Mouse (Mus musculus) kidney, adult 2 months (tissue): ENCODE measurements at regions not wholly inside any gene's neighbourhood (a gene's known extent, or its start where the extent isn't known, plus 50 kb on each side); places are given as distances from the start of the nearest gene placed in this dataset.

Source experiments
- DNase-seq: peaks from one replicate; pipeline ENCODE4 v3.0.0; 2021
- H3K27ac ChIP-seq: fragments of 200-500 bp; 2 replicates; pipeline ENCODE4 v1.5.1; 2012; ENCODE audit warnings: low read depth, low read length, control low read depth, inconsistent platforms; ENCODE audit not compliant: insufficient read depth
- H3K27me3 ChIP-seq: fragments of 200-500 bp; replicated peaks from 2 replicates; pipeline ENCODE4 v1.6.1; 2012; ENCODE audit warnings: mild to moderate bottlenecking, moderate library complexity, low read length, inconsistent platforms; ENCODE audit not compliant: control insufficient read depth, insufficient read depth
- H3K36me3 ChIP-seq: fragments of 200-500 bp; 2 replicates; pipeline ENCODE4 v1.6.1; 2012; ENCODE audit warnings: mild to moderate bottlenecking, moderate library complexity, low read length, inconsistent platforms; ENCODE audit not compliant: control insufficient read depth, insufficient read depth
- H3K4me1 ChIP-seq: fragments of 200-500 bp; 2 replicates; pipeline ENCODE4 v1.6.1; 2011; ENCODE audit warnings: low read length; ENCODE audit not compliant: control insufficient read depth, insufficient read depth
- H3K4me3 ChIP-seq: fragments of 200-500 bp; 2 replicates; pipeline ENCODE4 v1.5.1; 2011; ENCODE audit warnings: mild to moderate bottlenecking, low read depth, low read length, control low read depth; ENCODE audit not compliant: insufficient read depth
- CTCF ChIP-seq: fragments of 200-500 bp; conservative IDR thresholded peaks from 2 replicates; pipeline ENCODE4 v1.5.1; 2011; ENCODE audit warnings: low read depth, mild to moderate bottlenecking, control low read depth, low read length, moderate library complexity, mixed read lengths; ENCODE audit not compliant: insufficient read depth, insufficient read length
- POLR2A ChIP-seq: fragments of 200-500 bp; IDR thresholded peaks from one replicate; pipeline ENCODE4 v1.6.1; 2011; ENCODE audit warnings: low read depth, low read length, control low read depth
- WGBS: fragments of 180-500 bp; shearing (Covaris S2); methylation state at CpG from one replicate; pipeline ENCODE4 v1.1.7; 2018; 5-methylcytosine and 5-hydroxymethylcytosine counted together

- no peak overlapping the region for H3K4me3 ChIP-seq
- TF ChIP-seq CTCF (no peak), POLR2A (no peak)
- H3K27ac ChIP-seq = no peak overlapping the region
- H3K27me3 ChIP-seq = no peaks in the 10 kb centered on the region
- H3K36me3 ChIP-seq = no peaks in the 10 kb centered on the region
- WGBS = 27% methylated on average over 2 of the region's 2 CpGs
- no peaks in the 10 kb centered on the region for H3K4me1 ChIP-seq
- DNase-seq = no peak
These were observed 553.2 kb downstream of the Brinp3 start for GRCm38 (mm10) chr1:147047714-147048113.

- 24% methylated on average over 2 of the region's 2 CpGs for WGBS
- Histone ChIP-seq H3K4me1 (no peaks in the 10 kb centered on the region), H3K36me3 (no peaks in the 10 kb centered on the region), H3K4me3 (no peak overlapping the region), H3K27me3 (no peaks in the 10 kb centered on the region), H3K27ac (no peak overlapping the region)
- no peak for DNase-seq
- TF ChIP-seq CTCF (no peak), POLR2A (no peak)
These were observed 563.9 kb downstream of the Brinp3 start for GRCm38 (mm10) chr1:147058504-147058903.

- TF ChIP-seq POLR2A (no peak), CTCF (no peak)
- Histone ChIP-seq H3K4me1 (no peaks in the 10 kb centered on the region), H3K27me3 (no peaks in the 10 kb centered on the region), H3K36me3 (no peaks in the 10 kb centered on the region), H3K4me3 (no peak overlapping the region), H3K27ac (no peak overlapping the region)
- WGBS = 81% methylated on average over 11 of the region's 11 CpGs
- no peak for DNase-seq
These were observed 579.6 kb downstream of the Brinp3 start for GRCm38 (mm10) chr1:147074166-147074565.

- TF ChIP-seq POLR2A (no peak), CTCF (no peak)
These were observed 589.7 kb downstream of the Brinp3 start for GRCm38 (mm10) chr1:147084129-147084799.

GRCm38 (mm10) chr1:147125541-147125940 is 631.0 kb downstream of the Brinp3 start:
- no peak overlapping the region for H3K27ac ChIP-seq
- TF ChIP-seq POLR2A = no peak
- TF ChIP-seq CTCF = no peak

More at GRCm38 (mm10) chr1:147084129-147084799, 589.7 kb downstream of the Brinp3 start:
- WGBS = 42% methylated on average over 5 of the region's 5 CpGs
- H3K27ac ChIP-seq = no peak overlapping the region
- no peak for DNase-seq
- H3K4me3 ChIP-seq = no peak overlapping the region
- H3K27me3 ChIP-seq = no peaks in the 10 kb centered on the region
- no peaks in the 10 kb centered on the region for H3K4me1 ChIP-seq
- no peaks in the 10 kb centered on the region for H3K36me3 ChIP-seq

GRCm38 (mm10) chr1:147138176-147138575 is 643.6 kb downstream of the Brinp3 start:
- Histone ChIP-seq H3K27me3 (no peaks in the 10 kb centered on the region), H3K4me3 (no peak overlapping the region), H3K36me3 (no peaks in the 10 kb centered on the region), H3K27ac (no peak overlapping the region), H3K4me1 (no peaks in the 10 kb centered on the region)
- WGBS = 51% methylated on average over 2 of the region's 2 CpGs
- no peak for DNase-seq
- no peak for TF ChIP-seq POLR2A
- TF ChIP-seq CTCF = no peak

More at GRCm38 (mm10) chr1:147125541-147125940, 631.0 kb downstream of the Brinp3 start:
- Histone ChIP-seq H3K4me1 (no peaks in the 10 kb centered on the region), H3K36me3 (no peaks in the 10 kb centered on the region), H3K4me3 (no peak overlapping the region), H3K27me3 (no peaks in the 10 kb centered on the region)
- no peak for DNase-seq

- no peak for TF ChIP-seq CTCF
- TF ChIP-seq POLR2A = no peak
- 69% methylated on average over 1 of the region's 1 CpGs for WGBS
- Histone ChIP-seq H3K36me3 (no peaks in the 10 kb centered on the region), H3K4me1 (no peaks in the 10 kb centered on the region), H3K27me3 (no peaks in the 10 kb centered on the region), H3K4me3 (no peak overlapping the region), H3K27ac (no peak overlapping the region)
- no peak for DNase-seq
These were observed 680.8 kb downstream of the Brinp3 start for GRCm38 (mm10) chr1:147175350-147175749.

GRCm38 (mm10) chr1:147186799-147187198 is 692.2 kb downstream of the Brinp3 start:
- no peak overlapping the region for H3K4me3 ChIP-seq
- H3K27ac ChIP-seq = no peak overlapping the region
- no peak for DNase-seq
- 71% methylated on average over 1 of the region's 1 CpGs for WGBS
- no peaks in the 10 kb centered on the region for H3K4me1 ChIP-seq
- TF ChIP-seq CTCF = no peak
- no peak for TF ChIP-seq POLR2A
- no peaks in the 10 kb centered on the region for H3K36me3 ChIP-seq
- H3K27me3 ChIP-seq = no peaks in the 10 kb centered on the region
